In the genomic region with DNA sequence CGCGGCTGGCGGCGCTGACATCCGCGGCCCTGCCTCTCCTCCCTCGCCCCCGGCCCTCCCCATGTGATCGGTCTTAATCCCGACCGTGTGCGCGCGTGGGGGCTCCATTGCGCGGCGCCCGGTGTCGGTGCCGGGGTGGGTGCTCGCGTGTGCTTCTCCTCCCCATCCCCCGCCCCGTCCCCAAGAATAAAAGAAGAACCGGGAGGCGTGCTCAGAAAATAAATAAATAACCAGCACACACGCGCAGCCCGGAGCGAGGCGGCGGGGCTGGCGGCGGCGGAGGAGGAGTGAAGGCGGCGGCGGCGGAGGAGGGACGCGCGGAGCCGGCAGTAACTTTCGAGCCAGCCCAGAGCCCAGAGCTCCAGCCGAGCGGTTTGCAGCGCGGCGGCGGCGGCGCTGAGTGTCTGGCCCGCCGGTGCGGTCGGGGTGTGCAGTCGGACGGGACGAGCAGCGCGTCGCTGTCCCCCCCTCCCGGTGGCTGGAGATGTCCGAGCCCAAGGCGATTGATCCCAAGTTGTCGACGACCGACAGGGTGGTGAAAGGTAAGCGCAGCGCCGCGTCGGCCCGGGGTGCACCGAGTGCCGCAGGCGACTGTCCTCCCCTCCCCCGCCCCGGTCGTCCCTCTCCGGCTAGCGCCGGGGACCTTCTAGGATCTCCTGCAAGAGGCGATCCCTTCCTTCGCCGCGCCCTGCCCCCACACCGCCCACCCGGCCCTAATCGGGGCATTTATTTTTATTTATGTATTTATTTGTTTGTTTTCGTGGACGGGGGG, we compare ENCODE assay signal across 8 mouse cellular contexts. TPM values are rescaled to one million over a fixed set of nuclear protein-coding genes. Genes with fewer than 3 reads are reported as not detected.
DNase-seq lines count a peak whose midpoint lies in the region; ATAC-seq and TF ChIP-seq lines count a peak whose summit lies in the region.

No protein-coding gene starts in this region.

- no peaks in the 10 kb centered on the region for H3K27me3 ChIP-seq in cerebellum, adult 2 months (ENCODE audit: control insufficient read depth, insufficient read depth, low read length)
- H3K27me3 ChIP-seq in hindbrain, embryonic 12.5 days, result no peaks in the 10 kb centered on the region

- ATAC-seq in hindbrain, embryonic 12.5 days (ENCODE audit: low FRiP score), result peak; percentile 63

- H3K9ac ChIP-seq in hindbrain, embryonic 12.5 days, result peak overlapping the region; percentile 94

- H3K27ac ChIP-seq in cerebellum, adult 2 months (ENCODE audit: insufficient read depth, low read length), result peak overlapping the region; percentile 65
- H3K27ac ChIP-seq in hindbrain, embryonic 12.5 days, result peak overlapping the region; percentile 95

- no peak for TF ChIP-seq POLR2A in cerebellum, adult 2 months (IDR thresholded peaks at IDR 0.05; ENCODE audit: borderline replicate concordance, insufficient read depth, low read length)

- H3K36me3 ChIP-seq in hindbrain, embryonic 12.5 days, result no peaks in the 10 kb centered on the region

- peak; percentile 27 for DNase-seq in MEL-GATA-1-ER (ENCODE audit: extremely low read depth, low read depth)
- DNase-seq in cerebellum, adult 2 months, result peak; percentile 71 to 79
- peak; percentile 63 to 68 for DNase-seq in frontal cortex, postnatal 10 days (ENCODE audit: low spot score in 2 of 2)
- peak; percentile 69 to 72 for DNase-seq in layer of hippocampus, postnatal 36 days
- DNase-seq in lung, postnatal 25 days (ENCODE audit: low spot score), result peak; percentile 55
- DNase-seq in retina, embryonic 14.5 days (ENCODE audit: low spot score), result peak; percentile 71
- DNase-seq in thymus, postnatal 36 days, result peak; percentile 59 to 67

- H3K4me1 ChIP-seq in cerebellum, adult 2 months (ENCODE audit: control insufficient read depth, insufficient read depth, low read length), result peaks cover 7% of the 10 kb centered on the region; the same call in 1 of the 2 replicates
- peaks cover 28% of the 10 kb centered on the region for H3K4me1 ChIP-seq in hindbrain, embryonic 12.5 days

- no peak for TF ChIP-seq CTCF in cerebellum, adult 2 months (IDR thresholded peaks at IDR 0.05; ENCODE audit: borderline replicate concordance, insufficient read depth, low read depth, low read length)

- peak overlapping the region; percentile 62 for H3K4me2 ChIP-seq in hindbrain, embryonic 12.5 days (replicated peaks)

- peak overlapping the region; percentile 93 for H3K4me3 ChIP-seq in cerebellum, adult 2 months (replicated peaks; ENCODE audit: insufficient read depth, low read depth, low read length)
- H3K4me3 ChIP-seq in hindbrain, embryonic 12.5 days, result peak overlapping the region; percentile 92

- WGBS in cerebellum, adult 2 months, result 1% methylated on average over 92 of the region's 92 CpGs
- WGBS in hindbrain, embryonic 12.5 days, result under 1% methylated on average over 84 of the region's 92 CpGs

- H3K9me3 ChIP-seq in hindbrain, embryonic 12.5 days (replicated peaks), result no peaks in the 10 kb centered on the region

RNA-seq across cellular contexts. Expression of a gene that starts 0.6 kb away (rescaled TPM):
- polyA plus RNA-seq in cerebellum, adult 2 months (2012; rRNA removed), result 334 and 338 TPM in 2 replicates
- 127 and 145 TPM in 2 replicates for polyA plus RNA-seq in hindbrain, embryonic 12.5 days (2016; fragmentation: Nextera tagmentation; extraction: Ambion mirVana)
- 1,000 to 10,000 TPM; 1,278 to 1,345 TPM for total RNA-seq in layer of hippocampus, postnatal 36 days (2021)

Comparison
In these comparisons a context has a peak if more than half of its experiments do, and no peak if none do; other contexts are left out.
1. Peak in every context shown above with its lines: DNase-seq, ATAC-seq, H3K4me3 ChIP-seq and H3K27ac ChIP-seq.